Mouse (Mus musculus) ES-Bruce4 (cell line): ENCODE results near the gene B4galt2.

ENCODE experiments used
- CTCF ChIP-seq: IDR thresholded peaks from one replicate; pipeline ENCODE4 v1.8.1; 2011; ENCODE audit warnings: low read depth, low read length
- EP300 ChIP-seq: IDR thresholded peaks from 2 replicates; pipeline ENCODE4 v1.6.1; 2011; ENCODE audit warnings: low read depth, low read length; ENCODE audit not compliant: insufficient read depth
- POLR2A ChIP-seq: IDR thresholded peaks from one replicate; pipeline ENCODE4 v1.8.1; 2011; ENCODE audit warnings: low read length; ENCODE audit not compliant: insufficient read depth

DNA sequence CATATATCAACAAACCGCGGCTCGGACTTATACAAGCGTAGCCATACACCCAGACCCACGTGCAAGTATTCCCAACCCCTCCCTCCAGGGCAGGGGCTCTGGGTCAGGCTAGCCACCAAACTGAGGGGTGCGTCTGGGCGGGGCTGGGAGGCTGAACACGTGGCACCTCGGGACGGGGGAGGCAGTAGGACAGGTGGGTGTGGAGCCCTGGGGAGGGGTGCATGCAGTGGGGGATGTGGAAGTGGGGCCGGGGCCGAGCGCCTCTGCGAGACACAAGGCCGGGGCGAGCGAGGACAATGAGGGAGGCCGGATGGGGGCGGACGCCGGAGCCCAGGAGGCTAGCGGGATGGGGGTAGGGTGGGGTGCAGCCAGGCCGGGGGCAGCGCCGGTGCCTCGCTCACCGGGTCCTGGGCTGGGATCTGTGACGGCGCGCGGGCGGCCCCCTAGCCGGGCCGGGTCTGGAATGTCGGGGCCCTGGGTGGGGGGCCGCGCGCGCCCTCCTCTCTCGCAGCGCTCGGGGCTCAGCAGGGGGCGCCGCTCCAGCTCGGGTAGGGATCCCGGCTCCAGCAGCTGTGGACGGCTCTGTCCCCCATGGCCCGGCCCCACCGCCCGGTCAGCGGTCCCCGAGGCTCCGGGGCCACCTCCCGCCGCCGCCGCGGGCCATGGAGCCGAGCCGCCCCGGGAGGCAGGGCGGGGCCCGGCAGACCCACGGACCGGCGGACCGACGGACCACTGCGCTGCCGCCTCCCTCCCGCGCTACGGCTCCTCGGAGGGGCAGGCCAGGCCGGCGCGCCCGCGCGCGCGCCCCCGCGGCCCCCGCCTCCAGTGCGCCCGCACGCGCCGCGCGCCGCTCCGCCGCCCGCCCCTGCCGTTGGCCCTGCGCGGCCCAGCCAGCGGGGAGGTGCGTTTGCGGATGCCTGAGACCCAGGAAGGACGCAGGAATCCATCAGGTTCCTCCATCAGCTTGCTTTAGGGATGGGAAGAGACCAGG is at the start of gene B4galt2:
- TF ChIP-seq EP300 (no peak), POLR2A (no peak), CTCF (no peak)
